Mouse (Mus musculus) cerebellum, adult 2 months (tissue): ENCODE measurements around the gene Macf1.

Experiments used
- CTCF ChIP-seq: fragments of 200-500 bp; IDR thresholded peaks from 2 replicates; pipeline ENCODE4 v1.5.1; 2011; ENCODE audit warnings: low read depth, mild to moderate bottlenecking, control low read depth, low read length, moderate library complexity, borderline replicate concordance; ENCODE audit not compliant: insufficient read depth
- POLR2A ChIP-seq: fragments of 200-500 bp; IDR thresholded peaks from 2 replicates; pipeline ENCODE4 v1.6.1; 2011; ENCODE audit warnings: low read length, control low read depth, borderline replicate concordance; ENCODE audit not compliant: insufficient read depth

GRCm38 (mm10) chr4:123530976-123531375, 153.2 kb downstream of the Macf1 start:
- no peak for TF ChIP-seq CTCF
- TF ChIP-seq POLR2A = no peak
